Mouse (Mus musculus) intestine, embryonic 14.5 days (tissue): Measurements from ENCODE around the gene Nek7. TPM values are rescaled to one million over a fixed set of nuclear protein-coding genes. Genes with fewer than 3 reads are reported as not detected.

Experiments used
- ATAC-seq: fragments of 200-750 bp; cut with Nextera tagmentation; replicated peaks from 2 replicates; pipeline ENCODE4 v1.8.0; 2017; ENCODE audit warnings: low read depth, moderate number of reproducible peaks, moderate TSS enrichment, moderate library complexity; ENCODE audit not compliant: low FRiP score, low TSS enrichment
- DNase-seq: peaks from one replicate; pipeline ENCODE4 v3.0.0-alpha.2; 2018; ENCODE audit warnings: low spot score
- H3K27ac ChIP-seq: fragments of 300-500 bp; sonication (generic); 2 replicates; pipeline ENCODE4 v1.5.1; 2014; ENCODE audit warnings: low read depth, mild to moderate bottlenecking, control low read depth
- H3K27me3 ChIP-seq: fragments of 300-500 bp; sonication (generic); replicated peaks from 2 replicates; pipeline ENCODE4 v1.6.1; 2014; ENCODE audit warnings: low read length, control low read depth; ENCODE audit not compliant: control insufficient read depth, insufficient read depth
- H3K36me3 ChIP-seq: fragments of 300-500 bp; sonication (generic); 2 replicates; pipeline ENCODE4 v1.6.1; 2014; ENCODE audit warnings: low read length, control low read depth; ENCODE audit not compliant: control insufficient read depth, insufficient read depth
- H3K4me1 ChIP-seq: fragments of 300-500 bp; sonication (generic); replicated peaks from 2 replicates; pipeline ENCODE4 v1.6.1; 2014; ENCODE audit warnings: low read length, control low read depth, mixed read lengths; ENCODE audit not compliant: control insufficient read depth, insufficient read depth
- H3K4me2 ChIP-seq: fragments of 300-500 bp; sonication (generic); 2 replicates; pipeline ENCODE4 v1.6.1; 2014; ENCODE audit warnings: low read length
- H3K4me3 ChIP-seq: fragments of 300-500 bp; sonication (generic); 2 replicates; pipeline ENCODE4 v1.5.1; 2014; ENCODE audit warnings: low read depth, low read length, control low read depth, mixed read lengths
- H3K9ac ChIP-seq: fragments of 300-500 bp; sonication (generic); 2 replicates; pipeline ENCODE4 v1.6.1; 2014; ENCODE audit warnings: mild to moderate bottlenecking, low read length
- H3K9me3 ChIP-seq: fragments of 300-500 bp; sonication (generic); 2 replicates; pipeline ENCODE4 v1.6.1; 2016; ENCODE audit warnings: low read length, control low read depth; ENCODE audit not compliant: control insufficient read depth
- WGBS: fragments of 180-500 bp; shearing (Covaris S2); extraction: QIAGEN DNeasy Blood & Tissue Kit; methylation state at CpG from one replicate; pipeline ENCODE4 v1.1.7; 2014; 5-methylcytosine and 5-hydroxymethylcytosine counted together
- polyA plus RNA-seq: library from polyadenylated mRNA; unstranded; fragments of >200 nt; fragmentation: Nextera tagmentation; extraction: Ambion mirVana; gene quantifications from 2 replicates; pipeline ENCODE4 v1.2.1, GENCODE M21; 2014

Gene Nek7
- polyA plus RNA-seq, 1 experiment from 2014 or later, result 32.0 TPM

DNA sequence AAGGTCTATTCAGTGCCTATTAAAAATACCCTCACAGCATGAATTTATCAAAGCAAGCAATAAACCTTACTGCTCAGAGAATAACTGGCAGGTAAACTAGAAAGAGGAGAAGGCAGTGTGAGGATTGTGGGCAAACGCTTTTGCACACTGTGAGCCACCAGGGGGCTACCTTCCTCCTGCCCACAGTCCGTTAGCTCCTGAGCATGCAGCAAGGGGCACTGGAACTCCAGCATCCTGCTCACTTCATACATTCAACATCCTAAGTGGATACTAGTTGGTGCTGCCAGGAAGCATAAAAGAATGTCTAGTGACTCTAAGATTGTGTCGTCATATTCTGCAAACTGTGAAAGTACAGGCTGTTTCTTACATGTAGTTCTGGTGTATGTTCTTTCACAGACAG lies 61.6 kb downstream of the Nek7 start:
- Histone ChIP-seq H3K36me3 (no peaks in the 10 kb centered on the region), H3K9ac (no peak overlapping the region), H3K4me1 (no peaks in the 10 kb centered on the region), H3K4me3 (no peak overlapping the region), H3K27me3 (no peaks in the 10 kb centered on the region), H3K27ac (no peak overlapping the region), H3K4me2 (no peak overlapping the region), H3K9me3 (no peaks in the 10 kb centered on the region)
- DNase-seq, result no peak
- ATAC-seq, result no peak
- WGBS, result 86% methylated on average over 3 of the region's 3 CpGs

GRCm38 (mm10) chr1:138554926-138555325 lies 65.0 kb downstream of the Nek7 start:
- 95% methylated on average over 5 of the region's 5 CpGs for WGBS

DNA sequence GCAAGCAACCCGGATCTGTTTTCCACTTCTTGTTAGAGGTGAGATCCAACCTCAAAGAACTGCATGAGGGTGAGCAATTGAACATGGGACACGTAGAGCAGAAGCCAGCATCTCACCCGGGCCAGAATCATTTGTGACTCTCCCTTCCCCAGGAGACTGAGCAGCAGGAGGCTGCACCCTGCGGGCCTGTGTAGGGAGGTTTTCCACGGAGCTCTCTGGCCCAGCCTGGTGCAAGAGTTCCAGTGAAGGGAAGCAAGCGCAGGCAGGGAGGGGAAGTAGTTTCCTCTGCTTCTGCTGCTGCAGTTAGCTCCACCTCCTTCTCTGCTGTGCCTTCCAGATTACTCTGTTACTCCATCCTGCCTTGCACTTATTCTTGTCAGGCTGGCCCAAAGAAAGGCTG lies 69.8 kb downstream of the Nek7 start:
- no peak overlapping the region for H3K27ac ChIP-seq
- no peaks in the 10 kb centered on the region for H3K4me1 ChIP-seq
- H3K27me3 ChIP-seq, result no peaks in the 10 kb centered on the region
- no peaks in the 10 kb centered on the region for H3K36me3 ChIP-seq
- no peak overlapping the region for H3K4me3 ChIP-seq
- WGBS, result 48% methylated on average over 6 of the region's 6 CpGs
- no peak for ATAC-seq
- no peak overlapping the region for H3K4me2 ChIP-seq
- no peak overlapping the region for H3K9ac ChIP-seq
- no peaks in the 10 kb centered on the region for H3K9me3 ChIP-seq
- no peak for DNase-seq

More at GRCm38 (mm10) chr1:138554926-138555325, 65.0 kb downstream of the Nek7 start:
- H3K27ac ChIP-seq, result no peak overlapping the region
- no peaks in the 10 kb centered on the region for H3K4me1 ChIP-seq
- no peak overlapping the region for H3K4me3 ChIP-seq
- H3K27me3 ChIP-seq, result no peaks in the 10 kb centered on the region
- no peaks in the 10 kb centered on the region for H3K9me3 ChIP-seq
- no peaks in the 10 kb centered on the region for H3K36me3 ChIP-seq
- no peak overlapping the region for H3K4me2 ChIP-seq
- ATAC-seq (no peak), DNase-seq (no peak)
- H3K9ac ChIP-seq, result no peak overlapping the region

GRCm38 (mm10) chr1:138542170-138542515 lies 77.8 kb downstream of the Nek7 start:
- Histone ChIP-seq H3K27me3 (no peaks in the 10 kb centered on the region), H3K9ac (no peak overlapping the region), H3K4me2 (no peak overlapping the region), H3K9me3 (no peaks in the 10 kb centered on the region), H3K27ac (peak overlapping the region; percentile 45; the same call in 1 of the 2 replicates), H3K4me1 (0 out of 2 replicates have a peak, but pooled peaks cover 7% of the 10 kb centered on the region), H3K4me3 (no peak overlapping the region), H3K36me3 (no peaks in the 10 kb centered on the region)
- DNase-seq (no peak), ATAC-seq (no peak)
- WGBS, result 69% methylated on average over 1 of the region's 1 CpGs

DNA sequence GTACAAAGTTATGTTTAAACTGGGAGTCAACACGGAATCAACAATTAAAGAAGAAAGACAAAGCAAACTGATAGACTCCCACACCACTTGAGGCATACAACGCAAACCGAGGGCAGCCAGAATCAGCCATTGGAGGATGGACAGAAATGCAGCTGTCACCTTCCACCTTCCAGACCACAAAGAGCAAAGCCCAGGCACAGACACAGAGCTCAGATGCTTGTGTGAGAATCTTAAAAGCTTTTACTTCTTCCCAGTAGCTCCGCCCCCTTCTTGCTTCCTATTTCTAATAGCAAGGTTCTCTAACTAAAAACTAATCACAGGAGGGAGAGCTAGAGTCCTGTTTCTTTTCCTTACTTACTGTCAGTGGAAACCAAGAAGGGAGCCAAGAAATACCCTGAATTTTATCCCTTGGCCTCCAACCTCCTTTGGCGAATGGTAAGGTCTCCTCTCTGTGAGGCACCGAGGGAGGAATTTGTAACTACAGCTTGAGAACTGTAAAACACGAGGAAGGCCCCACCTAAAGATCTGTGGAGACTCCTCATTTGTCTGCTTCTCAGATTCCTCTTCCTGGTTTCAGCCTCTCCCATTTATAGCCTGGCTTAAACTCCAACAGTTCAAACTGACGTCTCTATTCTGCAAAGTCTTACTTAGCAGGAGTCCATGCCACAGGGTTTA lies 78.3 kb downstream of the Nek7 start:
- Histone ChIP-seq H3K4me3 (no peak overlapping the region), H3K9me3 (no peaks in the 10 kb centered on the region), H3K36me3 (no peaks in the 10 kb centered on the region), H3K27ac (peak overlapping the region; percentile 45), H3K4me2 (no peak overlapping the region), H3K27me3 (no peaks in the 10 kb centered on the region), H3K9ac (no peak overlapping the region), H3K4me1 (0 out of 2 replicates have a peak, but pooled peaks cover 7% of the 10 kb centered on the region)
- DNase-seq, result no peak
- no peak for ATAC-seq
- WGBS, result 46% methylated on average over 8 of the region's 8 CpGs

GRCm38 (mm10) chr1:138539713-138540112 lies 80.2 kb downstream of the Nek7 start:
- H3K4me2 ChIP-seq, result no peak overlapping the region
- peaks cover 14% of the 10 kb centered on the region; the same call in 1 of the 2 replicates for H3K4me1 ChIP-seq
- no peaks in the 10 kb centered on the region for H3K27me3 ChIP-seq
- H3K36me3 ChIP-seq, result no peaks in the 10 kb centered on the region
- 93% methylated on average over 1 of the region's 1 CpGs for WGBS
- ATAC-seq (no peak), DNase-seq (no peak)
- no peak overlapping the region for H3K9ac ChIP-seq
- H3K4me3 ChIP-seq, result no peak overlapping the region
- no peak overlapping the region for H3K27ac ChIP-seq
- H3K9me3 ChIP-seq, result no peaks in the 10 kb centered on the region

GRCm38 (mm10) chr1:138538217-138538616 lies 81.7 kb downstream of the Nek7 start:
- Histone ChIP-seq H3K4me2 (no peak overlapping the region), H3K4me3 (no peak overlapping the region), H3K9me3 (no peaks in the 10 kb centered on the region), H3K9ac (no peak overlapping the region), H3K27ac (no peak overlapping the region), H3K4me1 (peaks cover 14% of the 10 kb centered on the region; the same call in 1 of the 2 replicates), H3K27me3 (no peaks in the 10 kb centered on the region), H3K36me3 (no peaks in the 10 kb centered on the region)
- DNase-seq (no peak), ATAC-seq (no peak)

GRCm38 (mm10) chr1:138535758-138536574 lies 84.0 kb downstream of the Nek7 start:
- no peak for DNase-seq
- no peaks in the 10 kb centered on the region for H3K9me3 ChIP-seq
- ATAC-seq, result no peak
- 54% methylated on average over 16 of the region's 16 CpGs for WGBS
- H3K9ac ChIP-seq, result no peak overlapping the region
- no peaks in the 10 kb centered on the region for H3K36me3 ChIP-seq
- no peak overlapping the region for H3K4me3 ChIP-seq
- H3K27me3 ChIP-seq, result no peaks in the 10 kb centered on the region
- H3K4me2 ChIP-seq, result no peak overlapping the region
- no peak overlapping the region for H3K27ac ChIP-seq
- H3K4me1 ChIP-seq, result peaks cover 10% of the 10 kb centered on the region; the same call in 1 of the 2 replicates
